Mouse (Mus musculus) C3H10T1/2 (cell line): ENCODE results near the gene Scgb1b20. TPM values are rescaled to one million over a fixed set of nuclear protein-coding genes. Genes with fewer than 3 reads are reported as not detected.

Experiments
- polyA plus RNA-seq, 2 experiments: library from polyadenylated mRNA; unstranded; fragments of >200 nt; fragmentation: generic; extraction: Trizol; gene quantifications; one replicate each; pipeline ENCODE4 v1.2.1; 2012; ENCODE audit warnings: missing spikeins in 2 of 2

Gene Scgb1b20
- polyA plus RNA-seq = not detected

GRCm38 (mm10) chr7:33372934-33373333 is at the start of gene Scgb1b20:
Scgb1b20 (plus strand) TSS chr7:33373234.

DNA sequence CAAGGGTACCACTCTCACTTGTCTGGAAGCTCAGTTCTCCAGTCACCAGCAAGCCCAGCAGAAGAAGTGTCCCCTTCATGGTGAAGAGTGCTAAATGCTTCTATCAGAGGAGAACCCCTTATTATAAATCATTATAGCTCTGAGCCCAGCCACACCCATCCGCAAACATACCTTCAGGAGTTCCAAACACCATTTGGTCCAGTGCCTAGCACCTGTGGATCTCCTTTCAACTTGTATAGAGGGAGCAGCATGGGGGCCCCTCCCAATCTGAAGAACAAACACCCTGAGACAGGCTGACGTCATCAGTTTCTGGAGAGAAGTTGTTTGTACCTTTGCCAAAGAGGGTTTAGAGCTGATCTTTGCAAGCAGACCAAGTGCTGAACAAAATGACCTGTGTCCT is 6.8 kb upstream of the Scgb1b20 start, which contains the start of gene Scgb2b20:
Gene Scgb2b20, minus strand, starts transcription at position 101 of the 400 bp plus-strand sequence.

Other genes with a start within 250 kb of the Scgb1b20 start
- gene Scgb2b18, start 199.4 kb upstream of the Scgb1b20 start, polyA plus RNA-seq = not detected
- not detected for gene Scgb1b18, start 187.7 kb upstream of the Scgb1b20 start, polyA plus RNA-seq
- not detected for gene Scgb2b19, start 92.9 kb upstream of the Scgb1b20 start, polyA plus RNA-seq
- not detected for gene Scgb1b19, start 85.9 kb upstream of the Scgb1b20 start, polyA plus RNA-seq
- gene Scgb2b20, start 6.9 kb upstream of the Scgb1b20 start, polyA plus RNA-seq = not detected
- gene Scgb2b21, start 147.2 kb downstream of the Scgb1b20 start, polyA plus RNA-seq = not detected